Mouse (Mus musculus): ENCODE data around the gene Dagla. TPM values are rescaled to one million over a fixed set of nuclear protein-coding genes. Genes with fewer than 3 reads are reported as not detected.

The Dagla gene
- 0.06 TPM in 1 of 2 replicates, not detected in the other for total RNA-seq (2017)

DNA sequence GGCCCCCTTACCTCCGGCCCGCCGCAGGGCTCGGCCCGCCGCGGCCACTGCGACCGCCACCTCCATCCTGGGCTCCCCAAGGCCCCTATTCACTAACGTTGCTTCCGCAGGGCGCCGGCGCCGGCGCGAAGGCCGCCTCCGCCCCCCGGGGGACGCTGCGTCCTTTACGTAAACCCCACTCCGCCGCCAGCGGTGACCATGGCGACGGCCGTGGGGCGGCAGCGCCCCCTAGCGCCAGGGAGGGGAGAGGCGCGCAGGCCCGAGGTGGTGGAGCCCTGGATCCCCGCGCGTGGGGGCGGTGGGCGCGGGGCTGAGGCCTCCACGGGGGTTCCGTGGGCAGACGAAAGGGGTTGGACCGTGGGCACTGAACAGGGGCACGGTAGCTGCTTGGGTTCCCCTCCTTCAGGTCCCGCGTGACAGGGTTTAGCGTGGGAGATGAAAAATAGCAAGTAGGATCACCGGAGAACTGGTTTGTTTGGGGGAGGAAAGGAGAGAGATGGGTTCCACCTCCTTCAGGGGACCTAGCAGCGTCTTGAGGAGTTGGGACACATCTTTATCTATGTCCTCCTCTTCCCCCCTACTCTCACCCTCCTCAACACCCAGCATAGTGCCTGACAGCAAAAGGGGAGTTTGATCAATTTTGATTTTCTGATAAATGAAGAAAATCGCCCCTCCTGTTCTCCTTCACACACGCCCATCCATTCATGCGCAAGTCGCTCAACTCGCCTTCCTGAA is at the start of gene Dagla:
Gene Dagla, minus strand, starts transcription at position 68 of the 735 bp plus-strand sequence.
- peak in 1 of 2 experiments; percentile 34; a peak in 1 of 4 replicates for ATAC-seq (replicated peaks in 1 of 2; ENCODE audit: insufficient read depth in 1 of 2, low FRiP score in 2 of 2, low TSS enrichment in 1 of 2, low read depth in 1 of 2, poor library complexity in 2 of 2, severe bottlenecking in 2 of 2)

GRCm38 (mm10) chr19:10352218-10352617 is 47.5 kb upstream of the Dagla start:
- no peak for ATAC-seq (replicated peaks in 1 of 2; ENCODE audit: insufficient read depth in 1 of 2, low FRiP score in 2 of 2, low TSS enrichment in 1 of 2, low read depth in 1 of 2, poor library complexity in 2 of 2, severe bottlenecking in 2 of 2)

GRCm38 (mm10) chr19:10347628-10348273 is 43.1 kb upstream of the Dagla start:
- ATAC-seq (replicated peaks in 1 of 2; ENCODE audit: insufficient read depth in 1 of 2, low FRiP score in 2 of 2, low TSS enrichment in 1 of 2, low read depth in 1 of 2, poor library complexity in 2 of 2, severe bottlenecking in 2 of 2), result no peak

- ATAC-seq (replicated peaks in 1 of 2; ENCODE audit: insufficient read depth in 1 of 2, low FRiP score in 2 of 2, low TSS enrichment in 1 of 2, low read depth in 1 of 2, poor library complexity in 2 of 2, severe bottlenecking in 2 of 2), result no peak
Measured at GRCm38 (mm10) chr19:10345696-10346095, 41.0 kb upstream of the Dagla start.

DNA sequence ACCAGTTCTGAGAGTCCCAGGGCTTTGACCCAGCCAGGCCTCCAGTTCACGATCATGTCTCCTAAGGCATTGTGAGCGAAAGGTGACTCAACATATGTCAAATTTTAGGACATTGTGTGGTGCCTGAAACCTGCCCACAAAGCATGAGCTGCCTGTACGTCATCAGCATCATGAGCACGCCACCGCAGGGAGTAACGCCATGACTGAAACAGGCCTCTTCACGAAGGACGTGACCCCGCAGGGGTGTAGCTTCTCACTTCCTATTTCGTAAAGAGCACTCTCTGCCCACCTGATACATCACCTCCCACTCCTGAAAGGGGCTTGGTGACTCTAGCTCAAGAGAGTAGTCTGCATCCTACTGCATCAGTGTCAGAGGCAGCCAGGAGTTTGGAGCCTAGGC is 39.2 kb upstream of the Dagla start:
- ATAC-seq (replicated peaks in 1 of 2; ENCODE audit: insufficient read depth in 1 of 2, low FRiP score in 2 of 2, low TSS enrichment in 1 of 2, low read depth in 1 of 2, poor library complexity in 2 of 2, severe bottlenecking in 2 of 2), result no peak

GRCm38 (mm10) chr19:10341817-10342439 is 37.3 kb upstream of the Dagla start:
- ATAC-seq (replicated peaks in 1 of 2; ENCODE audit: insufficient read depth in 1 of 2, low FRiP score in 2 of 2, low TSS enrichment in 1 of 2, low read depth in 1 of 2, poor library complexity in 2 of 2, severe bottlenecking in 2 of 2), result no peak

DNA sequence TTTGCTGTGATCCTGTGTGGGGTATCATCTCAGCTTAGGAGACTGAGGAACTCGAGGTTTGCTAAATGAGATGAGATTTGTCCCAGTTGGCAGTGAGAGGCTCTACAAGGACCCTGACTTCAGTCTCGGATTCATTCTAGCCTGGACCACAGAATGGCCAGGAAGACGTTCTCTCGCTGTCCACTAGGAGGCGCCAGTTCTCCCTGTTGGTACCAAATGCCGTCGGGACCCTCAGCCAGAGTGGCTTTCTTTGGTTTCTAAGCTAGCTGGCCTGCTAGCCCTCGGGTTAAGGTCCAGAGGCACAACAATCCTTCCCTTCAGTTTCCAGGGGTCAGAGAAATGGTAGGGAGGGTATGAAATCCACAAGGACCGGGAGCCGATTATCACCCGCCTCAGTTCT is 36.5 kb upstream of the Dagla start:
- ATAC-seq (replicated peaks in 1 of 2; ENCODE audit: insufficient read depth in 1 of 2, low FRiP score in 2 of 2, low TSS enrichment in 1 of 2, low read depth in 1 of 2, poor library complexity in 2 of 2, severe bottlenecking in 2 of 2), result peak in 1 of 2 experiments; percentile 38; a peak in 1 of 4 replicates

GRCm38 (mm10) chr19:10340661-10341060 is 36.0 kb upstream of the Dagla start:
- ATAC-seq (replicated peaks in 1 of 2; ENCODE audit: insufficient read depth in 1 of 2, low FRiP score in 2 of 2, low TSS enrichment in 1 of 2, low read depth in 1 of 2, poor library complexity in 2 of 2, severe bottlenecking in 2 of 2), result no peak

DNA sequence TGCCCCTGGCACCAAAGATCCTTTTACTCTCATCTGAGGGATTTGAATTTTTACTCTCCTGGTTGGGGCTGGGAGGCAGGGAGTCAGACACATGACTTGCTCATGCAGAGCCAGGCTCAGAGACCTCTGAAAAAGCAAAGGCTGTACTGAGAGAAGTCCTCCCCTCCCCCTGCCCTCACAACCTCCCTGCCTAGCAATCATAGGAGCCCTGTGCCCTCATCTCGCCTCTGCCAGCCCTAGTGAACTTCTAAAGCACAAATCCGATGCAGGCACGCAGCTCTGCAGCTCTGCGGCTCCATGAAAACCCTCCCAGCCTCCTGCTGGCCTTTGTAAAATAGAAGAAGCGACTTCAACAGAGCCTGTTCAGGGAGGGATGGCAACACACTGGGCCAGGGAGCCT is 34.6 kb upstream of the Dagla start:
- no peak for ATAC-seq (replicated peaks in 1 of 2; ENCODE audit: insufficient read depth in 1 of 2, low FRiP score in 2 of 2, low TSS enrichment in 1 of 2, low read depth in 1 of 2, poor library complexity in 2 of 2, severe bottlenecking in 2 of 2)

- ATAC-seq (replicated peaks in 1 of 2; ENCODE audit: insufficient read depth in 1 of 2, low FRiP score in 2 of 2, low TSS enrichment in 1 of 2, low read depth in 1 of 2, poor library complexity in 2 of 2, severe bottlenecking in 2 of 2), result no peak
Measured at GRCm38 (mm10) chr19:10338724-10339123, 34.0 kb upstream of the Dagla start.

DNA sequence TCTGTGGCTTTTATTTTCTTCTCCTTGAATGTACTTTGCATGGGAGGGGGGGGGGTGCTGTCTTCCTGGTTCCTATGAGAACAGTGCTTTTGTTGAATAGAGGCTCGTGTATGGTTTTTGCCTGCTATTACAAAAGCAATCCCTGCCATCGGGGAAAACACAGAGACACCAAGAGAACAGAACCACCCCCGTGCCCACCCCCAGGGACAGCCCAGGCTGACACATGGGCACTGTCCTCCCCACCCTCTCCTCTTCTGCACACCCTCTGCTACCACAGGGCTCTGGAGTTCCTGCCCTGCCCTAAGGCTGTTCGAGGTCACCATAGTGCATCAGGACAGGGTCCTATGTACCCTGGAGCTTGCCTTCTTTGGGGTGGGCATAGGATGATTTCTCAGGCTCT is 29.8 kb upstream of the Dagla start:
- no peak for ATAC-seq (replicated peaks in 1 of 2; ENCODE audit: insufficient read depth in 1 of 2, low FRiP score in 2 of 2, low TSS enrichment in 1 of 2, low read depth in 1 of 2, poor library complexity in 2 of 2, severe bottlenecking in 2 of 2)

DNA sequence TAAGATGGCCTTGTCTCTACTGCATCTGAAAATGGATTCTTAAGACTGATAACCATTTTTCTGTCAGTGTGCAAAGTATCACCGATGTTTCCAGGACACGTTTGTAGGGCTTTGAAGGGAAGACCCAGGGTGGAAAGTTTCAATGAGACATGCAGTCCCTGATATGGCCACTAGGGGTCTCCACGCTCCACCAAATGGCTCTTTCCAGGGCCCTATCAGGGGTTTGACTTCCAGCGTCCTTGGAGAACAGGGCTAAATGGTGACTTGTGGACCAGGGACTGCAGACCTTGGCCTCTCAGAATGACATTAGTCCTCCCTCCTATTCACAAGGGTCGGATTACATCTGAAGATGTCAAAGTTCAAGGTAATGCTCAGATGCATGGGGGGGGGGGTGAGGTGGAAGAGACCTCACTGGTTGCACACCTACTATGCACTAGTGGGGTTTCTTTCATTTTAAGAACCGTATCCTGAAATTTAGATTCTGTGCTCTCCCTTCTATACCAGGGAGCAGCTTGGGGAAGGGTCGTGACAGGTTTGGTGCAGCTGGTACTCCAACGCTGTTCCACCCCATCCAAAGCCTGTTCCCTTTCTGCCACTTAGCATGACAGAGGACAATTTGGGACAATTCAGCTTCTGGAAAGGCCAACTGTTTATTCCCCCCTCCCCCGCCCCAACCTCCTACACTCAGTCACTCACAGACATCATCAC is 29.0 kb upstream of the Dagla start:
- peak; percentile 62 to 63; a peak in 3 of 4 replicates for ATAC-seq (replicated peaks in 1 of 2; ENCODE audit: insufficient read depth in 1 of 2, low FRiP score in 2 of 2, low TSS enrichment in 1 of 2, low read depth in 1 of 2, poor library complexity in 2 of 2, severe bottlenecking in 2 of 2)

DNA sequence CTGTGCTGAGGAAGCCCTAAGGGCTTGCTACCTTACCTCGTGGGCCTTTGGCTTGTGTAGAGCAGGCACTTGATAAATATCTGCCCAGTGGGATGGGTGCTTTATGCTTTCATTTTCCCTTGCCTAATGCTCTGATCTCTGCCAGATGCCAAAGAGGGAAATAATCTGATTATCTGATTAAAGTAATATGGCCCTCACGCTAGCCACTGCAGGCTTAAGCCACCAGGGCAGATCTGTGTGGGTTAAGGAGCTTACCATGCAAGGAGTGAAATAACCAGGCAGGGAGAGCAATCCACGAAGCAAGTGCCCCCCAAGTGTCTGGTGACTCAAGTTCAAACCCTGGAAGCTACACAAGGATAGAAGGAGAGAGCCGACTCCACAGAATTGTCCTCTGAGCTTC is 27.0 kb upstream of the Dagla start:
- no peak for ATAC-seq (replicated peaks in 1 of 2; ENCODE audit: insufficient read depth in 1 of 2, low FRiP score in 2 of 2, low TSS enrichment in 1 of 2, low read depth in 1 of 2, poor library complexity in 2 of 2, severe bottlenecking in 2 of 2)

DNA sequence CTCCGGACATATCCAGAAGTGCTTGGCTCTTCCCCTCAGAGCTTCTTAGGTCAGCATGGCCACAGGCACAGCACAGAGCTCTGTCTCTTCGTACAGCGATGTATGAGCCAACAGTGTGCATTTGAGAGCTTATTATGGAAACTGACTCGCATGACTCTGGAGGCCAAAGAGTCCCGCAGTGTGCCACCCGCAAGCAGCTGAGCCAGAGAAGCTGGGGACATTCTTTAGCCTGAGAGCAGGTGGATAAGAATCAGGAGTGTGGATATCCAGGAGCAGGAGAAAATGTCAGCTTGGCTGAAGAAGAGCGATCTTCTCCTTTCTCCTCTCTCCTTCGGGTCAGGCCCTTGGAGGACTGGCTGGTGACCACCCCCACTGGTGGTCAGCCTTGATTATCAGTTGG is 24.4 kb upstream of the Dagla start:
- ATAC-seq (replicated peaks in 1 of 2; ENCODE audit: insufficient read depth in 1 of 2, low FRiP score in 2 of 2, low TSS enrichment in 1 of 2, low read depth in 1 of 2, poor library complexity in 2 of 2, severe bottlenecking in 2 of 2), result no peak

DNA sequence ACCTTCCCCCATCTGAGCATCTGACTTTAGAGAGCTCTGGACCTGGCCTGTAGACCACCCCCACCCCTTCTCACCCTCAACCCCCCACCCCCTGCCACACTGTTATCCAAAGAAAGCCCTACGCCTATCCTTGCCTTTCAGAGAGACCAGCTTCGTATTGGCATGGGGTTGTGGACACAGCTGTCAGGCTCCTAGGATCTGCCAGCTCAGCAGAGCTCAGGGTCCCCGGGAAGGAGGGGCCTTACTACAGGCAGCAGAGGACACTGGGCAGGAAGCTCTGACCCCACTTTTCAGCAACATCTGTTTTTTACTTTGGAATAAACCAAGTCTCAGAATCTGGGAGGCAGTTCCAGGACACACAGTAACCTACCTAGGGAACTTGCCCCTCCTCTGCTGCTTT is 21.9 kb upstream of the Dagla start:
- ATAC-seq (replicated peaks in 1 of 2; ENCODE audit: insufficient read depth in 1 of 2, low FRiP score in 2 of 2, low TSS enrichment in 1 of 2, low read depth in 1 of 2, poor library complexity in 2 of 2, severe bottlenecking in 2 of 2), result no peak

DNA sequence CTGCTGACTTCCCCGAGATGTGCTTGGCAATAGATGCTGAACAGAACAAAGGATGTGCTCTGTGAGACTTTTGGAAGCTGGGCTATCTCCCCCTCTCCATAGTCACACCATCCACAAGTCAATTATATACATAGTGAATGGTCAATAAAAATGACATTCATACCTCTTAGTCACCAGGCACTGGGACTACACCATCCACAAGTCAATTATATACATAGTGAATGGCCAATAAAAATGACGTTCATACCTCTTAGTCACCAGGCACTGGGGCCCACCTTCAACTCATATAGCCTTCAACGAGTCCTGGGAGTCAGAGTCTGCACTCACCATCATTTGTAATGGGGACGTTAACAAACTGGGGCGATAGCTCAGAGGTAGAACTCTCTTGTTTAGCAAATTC is 19.2 kb upstream of the Dagla start:
- ATAC-seq (replicated peaks in 1 of 2; ENCODE audit: insufficient read depth in 1 of 2, low FRiP score in 2 of 2, low TSS enrichment in 1 of 2, low read depth in 1 of 2, poor library complexity in 2 of 2, severe bottlenecking in 2 of 2), result no peak

DNA sequence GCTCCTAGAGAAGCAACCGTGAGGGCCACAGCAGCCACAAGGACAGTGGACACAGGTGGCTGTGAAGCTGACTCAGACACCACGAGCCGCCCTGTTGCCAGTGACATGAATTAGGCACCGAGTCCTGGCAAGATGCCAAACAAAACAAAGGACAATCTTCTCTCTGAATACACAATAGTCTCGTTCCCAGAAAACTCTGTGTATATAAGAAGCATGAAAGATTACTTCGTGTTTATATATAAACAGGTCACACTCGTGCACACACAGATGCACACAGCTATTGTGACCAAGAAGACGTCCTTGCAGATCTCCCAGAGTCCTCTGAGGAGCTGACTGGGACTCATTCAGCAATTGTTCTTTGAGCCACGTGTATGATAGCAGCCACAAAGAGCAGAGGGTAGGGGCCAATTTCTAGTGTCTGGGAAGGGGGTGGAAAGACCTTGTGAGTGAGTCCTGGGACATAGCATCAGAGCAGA is 18.7 kb upstream of the Dagla start:
- ATAC-seq (replicated peaks in 1 of 2; ENCODE audit: insufficient read depth in 1 of 2, low FRiP score in 2 of 2, low TSS enrichment in 1 of 2, low read depth in 1 of 2, poor library complexity in 2 of 2, severe bottlenecking in 2 of 2), result no peak

- ATAC-seq (replicated peaks in 1 of 2; ENCODE audit: insufficient read depth in 1 of 2, low FRiP score in 2 of 2, low TSS enrichment in 1 of 2, low read depth in 1 of 2, poor library complexity in 2 of 2, severe bottlenecking in 2 of 2), result no peak
Measured at GRCm38 (mm10) chr19:10317795-10318194, 13.1 kb upstream of the Dagla start.

All from hematopoietic stem cell, adult 5-6 weeks (primary cell).